Mouse (Mus musculus): ENCODE data around the gene Fam120a.

DNA sequence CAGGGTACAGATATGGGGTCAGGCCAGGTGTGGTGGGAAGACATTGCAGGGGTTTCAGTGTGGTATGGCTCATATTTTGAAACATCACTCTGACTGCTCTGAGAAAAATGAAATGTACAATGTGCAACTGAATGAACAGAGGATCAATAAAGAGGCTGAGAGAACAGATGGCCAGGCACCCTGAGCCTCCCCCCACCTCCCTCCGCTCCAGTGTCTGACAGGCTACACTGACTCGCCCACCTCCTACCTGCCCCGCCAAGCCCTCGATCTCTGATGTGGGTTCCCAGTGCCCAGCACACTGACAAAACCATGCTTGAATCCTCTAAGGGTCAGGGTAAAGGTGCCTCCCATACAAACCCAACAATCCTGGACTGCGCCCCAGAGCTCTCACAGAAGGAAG is 36.6 kb downstream of the Fam120a start:
- TF ChIP-seq TAL1 (IDR thresholded peaks at IDR 0.05; ENCODE audit: low read length) (no peak), GATA1 (IDR thresholded peaks at IDR 0.05; ENCODE audit: low read length) (no peak)

Data from erythroblast, embryonic 14.5 days (primary cell).